Mouse (Mus musculus) naive thymus-derived CD4-positive, alpha-beta T cell, adult 2 months (primary cell): Measurements from ENCODE around the gene Tmem218.

Experiments used
- DNase-seq: peaks from one replicate; pipeline ENCODE4 v3.0.0-alpha.2; 2011; ENCODE audit warnings: low read depth

The Tmem218 gene

DNA sequence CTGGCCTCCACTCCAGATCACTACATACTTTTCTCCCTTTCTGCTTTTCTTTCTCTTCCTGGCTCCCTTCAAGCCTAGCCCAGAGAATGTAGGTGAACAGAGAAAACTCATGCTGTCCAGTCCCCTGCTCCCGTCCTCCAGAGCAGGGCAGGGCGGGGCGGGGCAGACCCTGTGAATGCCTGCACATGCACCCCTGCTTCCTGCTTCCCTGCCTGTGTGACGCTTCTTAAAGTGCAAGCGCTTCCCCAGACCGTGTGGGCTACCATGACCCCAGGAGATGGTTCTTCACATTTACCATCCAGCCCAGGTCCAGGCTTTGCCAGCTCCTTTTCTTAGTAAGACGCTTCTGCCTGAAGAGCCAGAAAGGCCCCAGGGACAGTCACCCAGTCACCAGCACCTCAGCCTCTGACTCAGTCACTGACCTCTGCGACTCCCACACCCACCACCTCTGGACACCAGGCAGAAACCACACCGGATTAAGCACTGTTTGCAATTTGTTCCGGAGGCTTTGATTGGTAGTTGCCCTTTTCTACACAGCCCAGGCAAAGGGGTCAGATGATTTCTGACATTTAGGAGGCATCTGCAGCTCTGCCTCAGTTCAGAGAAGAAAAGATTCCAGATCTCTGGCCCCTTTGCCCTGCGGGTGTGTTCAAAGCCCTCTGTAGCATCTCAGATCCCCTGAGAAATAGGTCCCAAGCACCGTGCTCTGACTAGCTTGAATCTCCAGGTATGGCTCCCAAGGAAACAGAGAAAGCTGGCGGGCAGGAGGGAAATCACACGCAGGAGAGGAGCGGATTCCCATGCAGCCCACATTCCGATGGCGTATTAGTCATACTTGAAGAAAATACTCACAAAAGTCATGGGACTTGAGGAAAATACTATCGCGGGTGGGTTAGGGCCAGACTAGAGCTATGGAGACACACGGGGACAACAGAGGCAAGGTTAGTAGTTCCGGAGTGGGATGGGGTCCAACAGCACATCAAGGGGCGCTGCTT, 24.5 kb downstream of the Tmem218 start:
- DNase-seq, result no peak

DNA sequence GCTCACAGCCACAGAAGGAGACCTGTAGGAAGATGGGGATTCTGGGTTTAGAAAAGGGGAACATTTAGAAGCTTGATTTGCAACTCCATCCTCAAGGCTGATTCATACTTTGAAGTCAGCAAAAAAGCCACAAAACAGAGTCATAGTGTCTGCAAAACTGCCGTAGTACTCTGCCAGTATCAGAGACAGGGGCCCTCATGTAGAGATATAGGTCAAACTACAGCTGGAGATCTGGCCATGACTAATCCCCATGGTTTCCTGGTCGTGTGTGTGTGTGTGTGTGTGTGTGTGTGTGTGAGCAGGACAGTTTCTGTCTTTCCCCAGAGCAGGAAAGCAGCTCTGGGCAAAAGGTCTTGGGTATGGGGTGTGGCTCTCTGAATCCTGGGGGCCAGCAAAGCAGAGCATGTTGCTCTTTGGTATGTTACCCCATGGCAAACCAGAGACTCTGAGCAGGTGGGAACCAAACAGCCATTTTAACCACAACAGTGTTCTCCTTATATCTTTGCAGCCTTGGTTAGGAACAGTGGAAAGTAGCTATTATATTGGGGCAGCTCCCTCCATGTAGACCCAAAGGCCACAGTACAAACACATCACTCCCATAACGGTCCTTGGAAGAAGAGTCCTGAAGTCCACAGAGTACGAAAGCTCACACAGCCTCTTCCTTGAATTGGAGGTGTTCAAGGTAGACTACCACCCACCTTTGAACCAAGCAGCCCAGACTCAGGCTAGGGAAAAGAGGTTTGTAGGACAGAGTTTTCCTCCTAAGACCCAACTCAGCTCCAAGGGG, 28.1 kb downstream of the Tmem218 start:
- DNase-seq, result no peak

DNA sequence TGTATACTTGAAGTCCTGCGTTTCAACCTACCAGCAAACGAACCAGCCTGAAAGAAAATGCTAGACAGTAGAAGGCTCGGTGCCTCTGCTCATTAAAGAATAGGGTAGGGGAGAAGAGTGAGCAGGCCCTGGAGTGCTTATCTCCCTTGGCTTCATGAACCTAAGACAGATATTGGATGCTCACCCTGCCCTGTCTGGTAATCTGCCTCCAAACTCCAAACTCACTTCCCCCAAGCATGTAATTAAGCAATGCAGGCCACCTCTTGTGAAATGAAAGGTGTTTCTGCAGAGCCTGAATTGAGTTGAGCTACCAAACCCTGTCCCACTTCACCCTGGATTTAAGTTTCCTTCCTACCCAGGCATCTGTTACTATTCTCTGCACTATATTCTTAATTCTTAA, 34.7 kb downstream of the Tmem218 start:
- no peak for DNase-seq

DNA sequence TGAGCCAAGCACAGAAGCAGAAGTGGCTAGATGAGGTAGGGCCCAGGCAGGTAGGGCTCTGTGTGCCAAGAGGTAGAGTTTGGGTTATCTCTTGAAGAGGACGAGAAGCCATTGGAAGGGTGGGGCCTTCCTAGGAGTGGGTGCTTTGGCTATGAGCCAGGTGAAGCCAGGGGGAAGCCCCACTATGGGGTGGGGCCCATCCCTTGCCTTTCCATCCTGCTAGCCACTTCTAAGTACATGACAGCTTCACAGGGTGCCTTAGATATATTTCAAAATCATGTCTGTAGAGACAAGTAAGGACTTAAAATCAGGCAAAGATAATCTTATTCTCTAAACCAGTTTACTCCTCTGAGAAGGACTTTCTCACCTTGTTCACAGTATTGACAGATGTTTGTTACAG, 36.6 kb downstream of the Tmem218 start:
- DNase-seq, result peak; percentile 45

DNA sequence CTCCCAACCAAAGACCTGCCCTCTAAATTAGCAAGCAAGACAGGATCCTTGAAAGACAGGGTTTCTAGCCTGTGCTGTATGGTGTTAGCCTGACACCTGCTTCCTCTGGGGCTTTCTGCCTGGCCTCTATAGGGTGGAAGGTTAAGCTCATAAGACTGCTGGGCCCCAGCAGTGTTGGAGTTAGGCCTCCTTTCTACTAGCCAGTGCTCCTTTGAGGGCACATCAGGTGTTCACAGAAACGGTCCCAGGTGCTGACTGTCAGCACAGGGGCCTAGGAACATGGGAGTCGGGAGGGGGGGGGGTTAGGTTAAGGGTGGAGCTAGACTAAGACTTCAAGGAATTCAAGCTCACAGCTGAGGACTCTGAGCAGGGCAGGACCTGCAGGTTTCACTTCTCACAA, 37.4 kb downstream of the Tmem218 start:
- DNase-seq, result no peak

DNA sequence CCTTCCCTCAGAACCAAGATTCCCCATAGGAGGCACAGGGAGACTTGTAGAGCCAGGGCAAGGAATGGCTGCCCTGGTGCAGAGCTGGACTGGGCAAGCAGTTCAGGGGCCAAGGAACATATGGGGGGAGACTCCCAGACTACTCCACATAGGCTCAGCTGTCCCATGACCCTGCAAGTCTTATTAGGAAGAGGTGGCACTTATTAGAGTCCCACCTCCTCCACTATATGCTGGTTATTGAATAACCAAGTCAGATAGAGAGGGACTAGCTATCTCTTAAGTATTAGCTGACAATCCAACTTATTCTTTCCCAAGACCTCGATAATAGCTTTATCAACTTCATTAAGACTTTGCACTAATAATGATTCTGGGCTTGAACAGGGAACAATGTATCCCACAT, 37.8 kb downstream of the Tmem218 start:
- DNase-seq, result no peak

DNA sequence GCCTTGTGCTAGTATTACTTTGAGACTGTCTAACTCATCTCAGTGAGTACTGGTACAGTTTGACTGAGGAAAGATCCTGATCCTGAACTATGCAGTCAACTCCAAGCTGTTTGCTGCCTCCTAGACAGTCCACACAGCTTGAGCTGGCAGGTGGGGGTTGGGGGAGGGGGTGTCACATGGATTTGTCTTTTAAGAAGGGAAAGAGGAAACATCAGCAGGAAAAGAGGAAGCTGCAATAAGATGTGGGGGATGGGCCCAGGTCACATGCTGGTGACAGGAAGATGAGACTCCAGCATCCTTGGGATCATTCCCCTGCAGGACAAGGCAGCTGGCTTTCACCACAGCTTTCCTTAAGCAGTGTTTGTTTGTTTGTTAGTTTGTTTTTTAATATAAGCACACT, 39.4 kb downstream of the Tmem218 start:
- DNase-seq, result no peak

DNA sequence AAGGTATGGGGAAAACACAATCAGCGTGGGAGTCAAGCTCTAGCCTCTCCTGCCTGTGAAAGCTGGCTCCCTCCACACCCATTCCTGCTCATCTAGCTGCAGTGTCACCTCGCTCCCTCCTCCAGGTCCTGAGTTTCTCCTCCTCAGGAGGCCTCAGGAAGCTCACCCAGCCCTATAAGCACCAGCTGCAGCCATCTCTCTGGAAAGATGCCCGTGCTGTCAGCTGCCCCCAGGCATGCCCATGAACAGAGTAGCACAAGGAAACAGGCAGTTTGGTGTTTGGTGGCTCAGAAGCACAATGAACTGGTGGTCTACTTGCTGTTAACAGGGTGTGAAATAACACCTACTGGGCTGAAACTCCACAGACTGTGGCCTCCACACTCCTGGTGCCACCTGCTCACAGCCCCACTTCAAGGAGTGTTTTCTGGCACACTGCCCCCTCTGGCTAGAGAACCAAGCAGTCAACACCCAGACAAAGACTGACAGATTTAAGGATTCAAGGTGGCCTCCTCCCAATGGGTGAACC, 40.4 kb downstream of the Tmem218 start:
- DNase-seq, result no peak

DNA sequence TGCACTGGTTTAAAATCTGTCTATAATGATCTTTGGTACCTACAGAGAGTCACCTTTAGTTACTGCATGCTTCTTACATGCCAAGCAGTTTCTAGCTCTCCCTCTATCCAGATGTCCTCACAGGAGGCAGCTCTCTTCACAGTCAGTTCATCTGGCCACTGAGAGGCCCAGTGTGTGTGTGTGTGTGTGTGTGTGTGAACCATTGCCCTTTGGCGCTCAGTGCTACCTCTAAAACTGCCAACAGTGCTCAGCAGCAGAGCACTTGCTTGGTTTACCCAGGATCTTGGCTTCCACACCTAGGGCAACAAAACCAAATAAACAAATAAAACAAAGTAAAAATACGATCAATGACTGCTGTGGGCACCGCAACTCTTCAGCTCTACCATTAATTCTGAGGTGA, 42.0 kb downstream of the Tmem218 start:
- no peak for DNase-seq

DNA sequence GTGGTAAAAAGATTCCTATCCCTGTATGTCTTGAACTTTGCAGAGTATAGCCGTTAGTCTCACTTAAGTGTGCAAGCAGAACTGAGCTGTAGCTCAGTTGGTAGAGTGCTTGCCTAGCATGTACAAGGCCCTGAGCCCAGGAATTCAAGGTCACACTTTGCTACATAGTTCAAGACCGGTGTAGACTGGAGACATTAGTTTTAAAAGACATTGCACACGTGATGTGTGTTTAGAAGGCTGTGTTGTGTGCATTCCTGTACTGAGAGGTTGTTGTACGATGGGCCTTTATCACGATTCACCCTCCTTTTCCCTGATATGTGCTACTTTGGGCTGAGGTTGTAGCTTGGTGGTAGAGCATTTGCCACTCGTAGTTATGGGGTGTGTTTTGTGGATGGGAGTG, 42.6 kb downstream of the Tmem218 start:
- DNase-seq, result no peak

DNA sequence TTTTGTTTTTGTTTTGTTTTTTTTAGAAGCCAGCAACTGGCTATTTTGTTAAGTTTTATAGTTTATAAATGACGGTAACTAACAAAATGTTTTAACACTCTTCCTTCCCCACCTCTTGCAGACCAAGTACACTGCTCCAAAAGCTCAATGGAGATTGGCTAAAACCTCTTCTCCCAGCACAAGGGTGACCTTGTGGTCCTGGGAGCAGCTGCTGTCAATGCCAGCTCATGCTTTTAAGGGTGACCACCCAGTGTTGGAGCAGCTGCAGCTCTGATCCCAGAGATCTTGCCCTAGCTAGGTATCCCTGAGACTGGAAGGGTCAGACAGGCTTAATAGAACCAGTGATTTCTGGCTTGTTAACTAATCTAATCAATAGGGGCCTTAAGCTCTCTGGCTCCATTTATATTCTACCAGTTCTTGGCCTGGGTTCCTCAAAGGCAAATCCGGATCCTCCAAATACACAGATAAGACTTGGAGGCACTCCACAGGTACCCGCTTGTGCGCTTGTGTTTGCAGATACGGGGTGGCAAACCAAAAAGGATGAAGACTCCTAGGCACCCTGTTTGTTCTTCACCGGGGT, 46.6 kb downstream of the Tmem218 start:
- no peak for DNase-seq

DNA sequence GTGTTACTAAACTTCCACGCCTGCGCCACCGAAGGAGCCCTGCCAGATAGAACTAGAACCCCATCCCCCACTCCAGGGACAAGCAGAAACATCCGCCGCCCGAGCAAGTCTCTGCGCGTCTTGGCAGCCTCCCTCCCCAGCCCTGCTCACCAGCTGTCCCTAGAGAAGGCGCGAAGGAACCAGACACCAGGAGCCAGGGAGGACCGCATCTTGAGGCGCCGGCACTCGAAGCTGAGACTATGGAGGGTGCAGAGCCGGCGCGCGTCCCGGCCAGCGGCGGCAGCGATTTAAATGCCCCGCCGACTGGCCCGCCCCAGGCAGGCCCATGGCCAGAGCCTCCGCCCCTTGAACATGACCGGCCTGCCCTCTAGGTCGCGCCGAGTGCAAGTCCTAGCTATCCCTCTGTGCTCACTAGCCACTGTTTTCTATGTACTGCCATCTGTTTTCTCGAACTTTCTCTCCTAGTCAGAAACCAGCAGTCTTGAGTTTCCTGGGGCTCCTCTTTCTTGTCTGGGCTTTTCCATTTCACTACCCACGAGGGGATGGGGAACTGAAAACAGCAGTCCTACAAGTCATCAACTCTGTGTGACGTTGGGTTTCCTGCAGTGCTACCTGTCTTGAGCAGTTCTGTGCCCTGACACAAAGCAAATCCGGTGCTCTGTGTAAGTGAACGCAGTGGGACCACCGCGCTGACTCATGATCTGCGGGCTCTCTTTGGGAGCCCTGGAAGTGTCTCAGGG, 47.3 kb downstream of the Tmem218 start, which contains the start of gene Slc37a2:
Gene Slc37a2, minus strand, starts transcription at position 590 of the 740 bp plus-strand sequence.
- peak; percentile 84 for DNase-seq

DNA sequence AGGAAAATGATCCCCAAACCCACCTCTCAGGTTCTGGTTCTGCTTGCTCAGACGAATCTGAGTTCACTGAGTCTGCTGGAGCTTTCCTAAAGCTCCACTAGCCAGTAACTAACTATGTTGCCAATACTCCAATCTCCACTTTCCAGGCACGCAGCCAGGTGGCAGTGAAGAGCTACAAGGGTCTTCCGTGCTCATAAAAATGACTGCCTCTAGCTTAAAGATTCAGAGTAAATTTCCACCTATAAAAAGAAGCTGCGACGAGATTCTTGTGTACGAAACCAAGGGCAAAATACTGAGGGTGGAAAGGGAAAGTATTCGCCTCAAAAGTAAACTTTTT, 47.8 kb downstream of the Tmem218 start:
- peak; percentile 83 for DNase-seq

DNA sequence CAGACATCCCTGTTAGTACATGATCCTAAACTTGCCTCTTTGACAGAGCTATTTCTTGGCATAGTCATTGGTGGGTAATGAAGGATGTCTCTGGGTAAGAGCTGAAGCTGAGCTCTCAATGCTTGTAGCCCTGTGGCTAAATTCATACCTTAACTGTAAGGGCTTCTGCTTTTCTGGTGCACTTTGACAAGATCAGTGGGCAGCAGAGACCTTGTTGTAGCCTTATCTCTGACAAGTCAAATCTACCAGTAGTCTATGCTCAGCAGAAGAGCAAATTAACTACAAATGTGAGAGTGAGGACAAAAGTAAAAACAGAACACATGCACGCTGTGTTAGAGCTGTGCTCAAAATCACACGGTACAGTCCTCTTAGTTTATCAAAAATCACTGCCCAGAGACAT, 58.6 kb downstream of the Tmem218 start:
- no peak for DNase-seq
